Mouse (Mus musculus) liver (tissue): ENCODE results near the gene Frk.
"Not testable (repeated sequence)": the region's sequence is repeated elsewhere in the genome, so short reads cannot be mapped to it uniquely, and the experiment has no call there.

Source experiments
- DNase-seq: peaks from one replicate; pipeline ENCODE4 v3.0.0-alpha.2; 2020; ENCODE audit warnings: mixed read lengths

Gene Frk

GRCm38 (mm10) chr10:34618490-34618889 is 135.3 kb downstream of the Frk start:
- DNase-seq: no peak

- not testable (repeated sequence) for DNase-seq
Observed at GRCm38 (mm10) chr10:34620540-34620939, 137.3 kb downstream of the Frk start.

- DNase-seq: no peak
Observed at GRCm38 (mm10) chr10:34638245-34638644, 155.0 kb downstream of the Frk start.
